In the genomic region with DNA sequence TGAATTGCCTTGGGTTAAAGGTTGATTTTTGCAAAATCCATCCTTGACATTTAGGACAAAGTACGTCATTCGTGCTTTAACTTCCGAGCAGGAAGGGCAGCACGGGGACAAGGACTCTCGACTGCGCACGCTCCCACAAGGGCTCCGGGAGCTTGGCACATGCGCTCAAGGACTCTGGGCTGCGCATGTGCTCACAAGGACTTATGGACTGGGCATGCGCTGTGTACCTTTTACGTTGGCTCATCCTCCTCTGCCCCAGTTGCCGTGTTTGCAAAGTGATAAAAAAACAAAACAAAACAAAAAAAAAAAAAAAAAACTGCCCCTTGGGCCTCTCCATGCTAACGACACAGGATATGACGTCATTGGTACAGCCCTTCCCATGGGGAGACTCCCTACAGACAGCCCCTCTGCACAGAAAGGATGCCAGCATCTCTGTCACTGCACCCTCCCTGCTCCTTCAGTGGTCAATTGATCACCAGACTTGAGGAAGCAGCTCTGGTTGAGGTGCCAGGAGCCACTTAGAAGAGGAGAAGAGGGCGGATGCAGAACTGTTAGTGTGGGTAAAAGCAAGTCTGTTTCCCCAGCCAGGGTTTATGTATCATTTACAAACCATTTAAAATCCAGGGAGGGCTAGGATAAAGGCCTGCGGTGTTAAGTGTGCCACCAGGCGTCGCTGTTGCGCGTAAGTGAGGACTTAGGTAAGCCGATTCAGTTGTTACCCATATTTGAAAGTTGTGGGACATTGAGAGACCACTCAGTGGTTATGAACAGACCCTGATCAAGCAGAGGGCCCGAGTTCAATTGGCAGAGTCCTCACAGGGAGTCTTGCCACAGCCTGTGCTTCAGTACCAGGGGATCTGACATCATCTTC, we compare ENCODE assay signal across 9 mouse cellular contexts.
DNase-seq lines count a peak whose midpoint lies in the region; ATAC-seq and TF ChIP-seq lines count a peak whose summit lies in the region.
"Had no signal": no experiment of that assay in that cellular context is flagged by ENCODE, and none has a peak within 500 bp of the region (broad histone marks: within the 10 kb centered on the region; RNA-seq: fewer than 3 reads in every experiment).

No protein-coding gene starts in this region.

- ATAC-seq in intestine, embryonic 14.5 days (replicated peaks; ENCODE audit: low FRiP score, low TSS enrichment, low read depth), result 0 out of 2 replicates have a peak, but pooled peaks have one; percentile 19
- peak; percentile 56 for ATAC-seq in midbrain, embryonic 12.5 days (ENCODE audit: low FRiP score, low read depth)
- ATAC-seq in stomach, postnatal 0 days (ENCODE audit: low FRiP score, low TSS enrichment), result 0 out of 2 replicates have a peak, but pooled peaks have one; percentile 38

- H3K4me3 ChIP-seq in intestine, embryonic 14.5 days (ENCODE audit: low read depth, low read length), result no peak overlapping the region
- H3K4me3 ChIP-seq in midbrain, embryonic 12.5 days, result no peak overlapping the region
- no peak overlapping the region for H3K4me3 ChIP-seq in stomach, postnatal 0 days (ENCODE audit: low read depth, low read length)

- H3K27ac ChIP-seq in intestine, embryonic 14.5 days (ENCODE audit: low read depth), result no peak overlapping the region
- no peak overlapping the region for H3K27ac ChIP-seq in midbrain, embryonic 12.5 days (replicated peaks)
- no peak overlapping the region for H3K27ac ChIP-seq in stomach, postnatal 0 days (replicated peaks)
- H3K27ac ChIP-seq: macrophage had no signal

- intact Hi-C loops in heart, postnatal 25 days (cut with DNase I), result loop anchor here (5.0 kb wide), 1 partner anchor 37 kb away; no protein-coding TSS in a partner anchor

- no peaks in the 10 kb centered on the region for H3K27me3 ChIP-seq in intestine, embryonic 14.5 days (replicated peaks; ENCODE audit: control insufficient read depth, insufficient read depth, low read length)
- no peaks in the 10 kb centered on the region for H3K27me3 ChIP-seq in midbrain, embryonic 12.5 days
- H3K27me3 ChIP-seq in stomach, postnatal 0 days (ENCODE audit: control insufficient read depth, insufficient read depth, low read length), result no peaks in the 10 kb centered on the region

- DNase-seq in heart, adult 11 months, result peak; percentile 91
- DNase-seq in heart, postnatal 25 days (ENCODE audit: low spot score), result no peak
- DNase-seq in cerebellum, postnatal 36 days, result peak; percentile 69 to 71
- peak; percentile 66 to 80 for DNase-seq in frontal cortex, postnatal 36 days (ENCODE audit: low spot score in 2 of 2)
- DNase-seq in intestine, embryonic 14.5 days (ENCODE audit: low spot score), result peak; percentile 86
- DNase-seq in left cerebral cortex, adult 8-10 months (ENCODE audit: low spot score in 2 of 2), result peak; percentile 12 to 69
- DNase-seq in stomach, postnatal 0 days (ENCODE audit: low spot score), result peak; percentile 67

- peak; percentile 88 for TF ChIP-seq CTCF in stomach, postnatal 0 days (IDR thresholded peaks at IDR 0.05; ENCODE audit: low read depth)

- TF ChIP-seq EP300 in stomach, postnatal 0 days (optimal IDR thresholded peaks at IDR 0.05), result no peak

- peaks cover 65% of the 10 kb centered on the region for H3K36me3 ChIP-seq in intestine, embryonic 14.5 days (ENCODE audit: control insufficient read depth, insufficient read depth, low read length)
- no peaks in the 10 kb centered on the region for H3K36me3 ChIP-seq in midbrain, embryonic 12.5 days
- peaks cover 2% of the 10 kb centered on the region; the same call in 1 of the 2 replicates for H3K36me3 ChIP-seq in stomach, postnatal 0 days (ENCODE audit: control insufficient read depth, insufficient read depth, low read length)

- H3K4me2 ChIP-seq in intestine, embryonic 14.5 days (ENCODE audit: low read length), result no peak overlapping the region
- H3K4me2 ChIP-seq in midbrain, embryonic 12.5 days (replicated peaks), result no peak overlapping the region
- no peak overlapping the region for H3K4me2 ChIP-seq in stomach, postnatal 0 days (replicated peaks; ENCODE audit: low read depth)

- WGBS in intestine, embryonic 14.5 days, result 74% methylated on average over 23 of the region's 23 CpGs
- WGBS in midbrain, embryonic 12.5 days, result 73% methylated on average over 23 of the region's 23 CpGs
- WGBS in stomach, postnatal 0 days, result 64% methylated on average over 23 of the region's 23 CpGs

- no peaks in the 10 kb centered on the region for H3K4me1 ChIP-seq in intestine, embryonic 14.5 days (replicated peaks; ENCODE audit: control insufficient read depth, insufficient read depth, low read length)
- no peaks in the 10 kb centered on the region for H3K4me1 ChIP-seq in midbrain, embryonic 12.5 days
- no peaks in the 10 kb centered on the region for H3K4me1 ChIP-seq in stomach, postnatal 0 days (replicated peaks; ENCODE audit: control insufficient read depth, insufficient read depth)

- no peak overlapping the region for H3K9ac ChIP-seq in intestine, embryonic 14.5 days (ENCODE audit: low read length)
- H3K9ac ChIP-seq in midbrain, embryonic 12.5 days (replicated peaks), result no peak overlapping the region
- H3K9ac ChIP-seq in stomach, postnatal 0 days (ENCODE audit: low read length), result no peak overlapping the region

- peaks cover 4% of the 10 kb centered on the region; the same call in 1 of the 2 replicates for H3K9me3 ChIP-seq in intestine, embryonic 14.5 days (ENCODE audit: control insufficient read depth, low read length)
- no peaks in the 10 kb centered on the region for H3K9me3 ChIP-seq in midbrain, embryonic 12.5 days
- no peaks in the 10 kb centered on the region for H3K9me3 ChIP-seq in stomach, postnatal 0 days (ENCODE audit: control insufficient read depth, low read length)
